Mouse (Mus musculus): ENCODE results near the gene Plch2. TPM values are rescaled to one million over a fixed set of nuclear protein-coding genes. Genes with fewer than 3 reads are reported as not detected.
A peak's percentile ranks its signal among the peaks of the same experiment; 100 is the strongest.
"Not testable (repeated sequence)": the region's sequence is repeated elsewhere in the genome, so short reads cannot be mapped to it uniquely, and the experiment has no call there.

Gene Plch2
- total RNA-seq (2022) = under 1 TPM in 1 of 4 experiments, not detected in 3; 0.06 TPM

DNA sequence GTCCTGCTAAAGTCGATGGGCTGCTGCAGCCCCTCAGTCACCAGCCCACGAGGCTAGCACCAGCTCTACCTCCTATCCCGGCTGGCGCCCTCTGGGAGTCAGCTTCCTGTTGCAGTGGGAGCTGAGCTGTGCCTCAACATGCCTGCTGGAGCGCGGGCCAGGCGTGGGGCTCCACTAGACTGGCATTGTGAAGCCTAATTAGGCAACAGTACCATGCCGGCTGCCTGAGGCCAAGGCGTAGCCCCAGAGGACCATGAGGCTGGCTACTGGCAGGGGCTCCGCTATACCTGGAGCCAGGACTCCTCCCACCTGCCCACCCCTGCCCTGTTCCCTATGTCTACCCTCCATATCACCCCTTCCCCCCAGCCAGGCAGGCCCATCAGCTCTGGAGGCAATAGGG is at the start of gene Plch2:
Gene Plch2, minus strand, starts transcription at position 61 of the 400 bp plus-strand sequence.
- DNase-seq (ENCODE audit: low spot score) = no peak

DNA sequence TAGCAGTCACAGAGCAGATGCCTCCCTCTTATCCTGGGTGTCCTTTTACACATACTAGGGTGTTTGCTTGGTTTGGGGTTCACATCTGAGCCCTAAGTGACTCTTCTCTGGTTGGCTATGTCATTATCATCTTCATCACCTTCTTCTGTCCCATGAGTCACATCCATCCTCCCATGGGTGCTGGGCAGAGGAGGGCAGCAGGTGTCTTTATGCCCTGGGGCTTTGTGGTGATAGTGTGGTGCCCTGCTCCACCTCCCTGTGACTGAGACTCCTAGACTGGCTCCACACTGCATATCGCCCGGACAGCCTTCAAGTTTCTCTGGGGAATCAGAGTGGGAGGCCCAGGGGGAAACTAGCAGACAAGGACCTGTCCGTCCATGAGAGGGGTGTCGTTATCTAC is 42.0 kb upstream of the Plch2 start:
- no peak for DNase-seq (ENCODE audit: low spot score)

DNA sequence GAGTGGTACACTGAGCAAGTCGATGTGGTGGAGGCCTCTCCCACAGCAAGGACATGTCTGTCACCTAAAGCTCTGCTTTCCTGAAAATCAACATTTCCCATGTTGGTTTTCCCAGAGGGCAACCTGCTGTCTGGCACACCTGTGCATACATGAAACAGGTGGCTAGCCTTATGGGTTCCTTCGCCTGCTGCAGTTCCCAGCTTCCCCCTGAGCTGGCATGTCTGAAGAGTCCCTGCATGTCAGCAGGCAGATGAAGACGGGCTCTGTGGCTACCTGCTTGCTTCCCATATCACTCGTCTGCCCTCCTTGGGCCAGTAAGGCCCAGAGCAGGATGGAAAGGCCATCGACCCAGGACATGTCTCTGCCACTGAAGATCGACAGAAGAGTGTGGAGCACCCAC is 40.9 kb upstream of the Plch2 start:
- DNase-seq (ENCODE audit: low spot score) = no peak

DNA sequence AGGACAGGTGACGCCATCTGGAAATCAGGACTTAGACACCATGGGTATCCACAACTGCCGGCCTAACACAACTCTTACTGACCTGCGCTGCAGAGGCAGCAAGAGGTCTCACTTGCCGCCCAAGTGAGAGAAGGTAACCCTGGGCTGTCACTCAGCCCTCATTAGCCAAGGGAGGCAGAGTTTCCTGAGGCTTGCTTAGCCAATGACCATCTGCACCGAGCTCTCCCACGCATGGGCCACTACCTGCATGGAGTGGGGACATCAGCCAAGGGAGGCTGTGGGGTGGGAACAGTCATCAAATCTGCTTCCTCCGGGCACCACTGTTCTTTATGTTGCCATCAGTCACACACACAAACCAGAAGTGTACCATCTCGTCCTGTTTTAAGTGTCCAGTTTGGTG is 39.4 kb upstream of the Plch2 start:
- DNase-seq (ENCODE audit: low spot score) = no peak

DNA sequence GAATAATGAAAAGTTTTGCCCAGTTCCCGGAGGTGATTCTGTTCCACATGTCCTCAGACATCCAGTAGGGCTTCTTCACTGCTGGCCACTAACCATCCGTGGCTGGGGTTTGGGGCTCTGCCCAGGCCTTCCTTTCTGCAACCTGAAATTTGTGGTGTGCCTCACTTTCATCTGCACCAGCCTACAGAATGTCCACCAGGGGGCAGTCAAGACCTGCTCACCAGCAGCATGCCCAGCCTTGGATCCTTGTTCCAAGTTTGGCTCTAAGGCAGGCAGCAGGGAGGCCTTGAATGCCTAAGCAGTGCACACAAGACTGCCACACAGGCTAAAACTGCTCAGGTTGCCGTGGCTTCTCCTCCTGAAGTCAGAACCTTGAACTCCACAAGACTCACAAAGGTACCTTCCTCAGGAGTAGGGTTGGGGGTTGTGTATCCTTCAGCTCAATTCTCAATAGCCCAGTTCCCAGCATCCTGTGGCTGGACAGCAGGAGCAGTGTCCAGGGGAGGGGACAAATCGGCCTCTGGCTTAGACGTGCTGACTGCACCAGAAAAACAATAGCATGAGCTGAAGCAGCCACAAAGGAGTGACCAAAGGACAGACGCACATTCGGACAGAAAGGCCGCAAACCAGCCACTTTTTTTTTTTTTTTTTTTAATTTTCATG is 38.8 kb upstream of the Plch2 start:
- peak; percentile 88 for DNase-seq (ENCODE audit: low spot score)

DNA sequence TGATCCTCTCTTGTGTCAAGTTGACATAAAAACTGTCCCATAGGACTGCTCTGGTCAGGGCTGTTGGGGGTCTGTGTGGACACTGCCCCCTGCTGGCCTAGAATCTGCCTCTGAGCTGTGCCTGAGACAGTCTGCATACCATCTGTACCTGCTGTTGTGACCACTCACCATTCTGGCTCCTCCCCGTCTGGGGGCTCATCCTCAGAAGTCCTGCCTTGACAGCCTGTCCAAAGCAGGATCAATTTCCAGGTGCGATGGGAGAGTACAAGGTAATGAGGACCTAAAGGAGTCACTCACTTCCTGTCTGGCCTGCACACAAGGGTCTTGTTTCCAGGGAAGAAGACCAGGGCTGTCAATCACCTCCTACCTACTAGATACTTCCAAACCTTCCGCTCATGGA is 38.0 kb upstream of the Plch2 start:
- peak; percentile 38 for DNase-seq (ENCODE audit: low spot score)

DNA sequence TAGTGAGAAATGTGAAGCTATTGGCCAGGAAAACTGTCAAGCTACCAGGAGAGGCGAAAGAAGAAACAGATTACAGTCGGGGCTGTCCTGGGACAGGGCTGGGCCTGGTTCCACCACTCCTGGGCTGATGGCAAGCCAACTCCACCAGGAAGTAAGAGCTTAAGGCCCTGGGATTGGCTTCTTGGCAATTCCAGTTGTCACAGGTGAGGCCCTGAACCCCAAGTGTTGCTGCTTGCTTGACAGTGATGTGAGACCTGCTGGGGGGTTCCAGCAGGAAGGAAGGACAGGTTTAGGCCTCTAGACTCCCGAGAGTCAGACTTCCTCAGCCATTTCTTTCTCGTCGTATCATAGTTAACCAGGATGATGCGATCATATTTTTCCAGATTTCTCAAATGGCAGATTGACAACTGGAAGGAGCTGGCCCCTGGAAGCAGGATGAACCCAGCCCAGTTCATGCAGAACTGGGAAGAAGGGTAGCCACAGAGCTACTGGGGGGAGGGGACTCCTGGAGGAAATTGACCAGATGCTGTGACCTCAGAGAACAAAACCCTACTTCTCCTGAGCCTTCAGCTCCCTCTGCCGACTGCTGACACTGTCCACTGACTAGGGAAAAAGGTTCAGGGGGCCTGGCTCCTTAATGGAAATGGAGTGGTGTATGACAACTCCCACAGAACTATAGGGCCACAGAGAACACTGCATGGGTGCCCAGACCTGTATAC is 37.0 kb upstream of the Plch2 start:
- no peak for DNase-seq (ENCODE audit: low spot score)

DNA sequence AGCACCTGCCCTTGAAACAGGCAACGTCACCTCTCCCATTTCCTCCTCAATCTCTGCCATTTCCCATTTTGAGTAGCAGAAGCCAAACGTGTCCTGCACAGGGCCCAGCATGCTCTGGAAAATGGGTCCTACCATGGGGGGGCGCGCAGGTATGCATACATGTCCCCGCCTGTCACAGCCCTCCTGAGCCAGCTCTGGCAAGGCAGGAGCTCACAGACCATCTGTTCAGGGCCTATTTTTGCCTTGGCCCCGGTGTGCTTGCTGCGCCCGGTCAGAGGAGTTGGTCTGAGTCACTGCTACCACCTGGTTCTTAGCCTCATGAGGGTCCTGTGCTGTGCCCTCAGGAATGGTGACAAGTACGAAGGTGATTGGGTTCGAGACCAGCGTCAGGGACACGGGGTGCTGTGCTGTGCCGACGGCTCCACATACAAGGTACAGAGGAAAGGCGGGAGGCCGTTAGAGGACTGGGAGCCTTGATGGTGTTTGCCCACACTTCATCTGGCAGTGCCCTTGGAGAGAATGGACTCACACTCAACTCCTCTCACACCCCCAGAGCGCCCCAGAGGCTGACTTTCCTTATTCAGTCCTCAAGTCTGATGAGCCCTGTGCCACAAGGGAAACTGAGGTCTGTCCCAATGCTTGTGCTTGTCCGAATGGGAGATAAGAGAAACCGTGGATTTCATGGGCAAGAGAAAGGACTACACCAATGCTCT is 36.3 kb upstream of the Plch2 start:
- no peak for DNase-seq (ENCODE audit: low spot score)

DNA sequence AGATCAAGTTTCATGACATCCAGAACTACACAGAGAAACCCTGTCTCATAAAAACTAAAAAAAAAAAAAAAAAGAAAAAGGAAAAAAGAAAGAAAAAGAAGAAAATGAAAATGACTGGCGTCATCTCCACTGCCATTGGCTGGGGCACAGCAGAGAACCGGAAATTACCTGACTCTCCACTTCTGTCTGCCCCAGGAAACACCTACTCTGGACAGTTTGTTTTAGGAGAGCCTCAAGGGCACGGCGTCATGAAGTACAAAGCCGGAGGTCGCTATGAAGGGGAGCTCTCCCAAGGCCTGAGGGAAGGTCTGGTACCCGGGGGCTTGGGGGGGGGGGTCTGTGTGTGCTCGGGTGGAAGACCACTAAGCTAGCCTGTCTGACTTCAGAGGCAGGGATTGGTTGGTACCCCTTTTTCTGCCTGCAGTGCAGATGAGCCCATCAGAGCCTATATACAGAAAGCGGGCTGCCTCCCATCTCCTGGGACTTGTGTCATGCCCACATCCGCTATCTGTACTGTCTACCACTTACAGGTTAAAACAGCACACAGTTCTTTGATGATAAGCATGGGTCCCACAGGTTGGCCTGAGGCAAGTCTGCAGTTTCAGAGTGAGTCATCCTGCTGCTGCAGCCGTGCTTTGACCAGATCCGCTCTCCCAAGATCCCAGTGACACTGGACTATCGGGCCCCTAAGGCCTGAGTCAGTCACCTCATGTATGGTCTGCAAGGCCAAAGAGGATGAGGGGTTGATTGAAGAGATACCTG is 34.3 kb upstream of the Plch2 start:
- DNase-seq (ENCODE audit: low spot score) = no peak

DNA sequence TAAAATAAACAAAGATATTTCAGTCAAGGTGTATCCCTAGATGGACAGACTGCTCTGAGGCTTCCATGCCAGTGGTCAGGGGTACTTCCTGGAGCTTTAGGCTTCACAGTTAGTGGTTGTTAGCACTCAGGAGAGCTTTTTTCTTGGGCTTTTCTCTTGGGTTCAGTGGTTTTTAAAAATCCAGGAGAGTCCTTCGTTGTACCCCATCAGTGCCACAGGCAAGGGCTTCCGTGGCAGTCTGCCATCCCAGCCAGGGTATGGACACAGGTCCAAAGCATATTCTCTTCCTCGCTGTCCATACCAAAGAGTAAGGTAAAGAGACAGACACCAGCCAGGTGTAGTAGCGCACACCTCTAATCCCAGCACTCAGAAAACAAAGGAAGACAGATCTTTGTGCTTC is 33.6 kb upstream of the Plch2 start:
- DNase-seq (ENCODE audit: low spot score) = no peak

DNA sequence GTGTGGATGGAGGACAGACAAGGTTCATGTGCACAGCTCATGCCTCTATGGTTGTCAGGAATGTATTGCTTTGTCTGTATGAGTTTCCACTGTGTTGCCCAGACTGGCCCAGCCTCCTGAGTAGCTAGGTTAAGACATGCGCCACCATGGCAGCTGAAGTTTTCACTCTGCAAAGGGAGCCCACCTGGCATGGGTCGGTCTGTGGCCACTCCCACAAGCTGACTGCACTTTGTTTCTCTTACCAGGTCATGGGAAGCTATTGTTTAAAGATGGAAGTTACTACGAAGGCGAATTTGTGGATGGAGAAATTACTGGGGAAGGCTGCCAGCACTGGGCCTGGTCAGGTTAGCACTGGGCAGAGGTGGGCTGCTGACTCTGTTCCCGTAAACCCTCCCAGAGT is 32.7 kb upstream of the Plch2 start:
- DNase-seq (ENCODE audit: low spot score) = no peak

DNA sequence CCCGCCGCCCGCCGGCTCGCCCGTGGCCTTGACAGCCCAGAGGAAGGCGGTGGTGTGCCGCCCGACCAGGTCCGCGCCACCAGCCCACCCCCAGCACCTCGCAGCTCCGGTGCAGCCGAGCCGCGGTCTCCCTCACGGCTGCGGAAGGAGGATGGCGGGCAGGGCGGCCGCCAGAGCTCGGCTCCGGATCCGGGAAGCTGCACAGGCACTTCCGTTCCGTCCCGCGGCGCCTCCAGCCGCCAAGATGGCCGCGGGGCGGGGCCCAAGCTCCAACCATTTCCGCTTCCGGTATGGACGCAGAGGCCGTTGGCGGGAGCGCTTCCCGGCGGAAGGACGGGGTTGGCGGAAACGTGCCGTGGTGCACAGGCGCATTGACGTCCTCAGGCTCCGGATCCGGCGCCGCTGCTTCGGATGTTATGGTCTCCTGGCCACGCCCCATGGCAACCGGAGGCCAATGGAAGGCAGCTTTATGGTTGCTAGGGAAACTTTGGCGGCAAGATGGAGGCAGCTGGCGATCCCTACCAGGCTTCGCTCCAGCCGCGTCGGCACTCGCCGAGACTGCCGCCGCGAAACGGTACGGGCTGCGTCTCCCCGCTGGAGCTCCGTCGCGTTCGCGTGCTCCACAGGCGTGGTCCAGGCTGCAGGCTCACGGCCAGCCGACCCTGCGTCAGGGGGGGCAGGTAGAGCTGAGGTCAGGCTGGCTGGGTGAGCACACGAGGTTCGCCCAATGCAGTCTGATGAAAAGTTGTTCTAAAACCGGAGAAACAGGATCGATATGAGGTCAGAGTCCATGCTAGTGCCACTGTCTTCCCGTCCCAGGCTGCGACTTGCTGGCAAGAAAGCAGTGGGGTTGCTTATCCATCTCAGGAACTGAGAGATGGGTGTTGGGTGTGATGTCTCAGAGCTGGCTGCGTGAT is 29.8 kb upstream of the Plch2 start, which contains the start of the genes Rer1 and Morn1:
Gene Rer1, minus strand, starts transcription at position 275 of the 917 bp plus-strand sequence.
Gene Morn1, plus strand, starts transcription at position 470 of the 917 bp plus-strand sequence.
- DNase-seq (ENCODE audit: low spot score) = peak; percentile 100

DNA sequence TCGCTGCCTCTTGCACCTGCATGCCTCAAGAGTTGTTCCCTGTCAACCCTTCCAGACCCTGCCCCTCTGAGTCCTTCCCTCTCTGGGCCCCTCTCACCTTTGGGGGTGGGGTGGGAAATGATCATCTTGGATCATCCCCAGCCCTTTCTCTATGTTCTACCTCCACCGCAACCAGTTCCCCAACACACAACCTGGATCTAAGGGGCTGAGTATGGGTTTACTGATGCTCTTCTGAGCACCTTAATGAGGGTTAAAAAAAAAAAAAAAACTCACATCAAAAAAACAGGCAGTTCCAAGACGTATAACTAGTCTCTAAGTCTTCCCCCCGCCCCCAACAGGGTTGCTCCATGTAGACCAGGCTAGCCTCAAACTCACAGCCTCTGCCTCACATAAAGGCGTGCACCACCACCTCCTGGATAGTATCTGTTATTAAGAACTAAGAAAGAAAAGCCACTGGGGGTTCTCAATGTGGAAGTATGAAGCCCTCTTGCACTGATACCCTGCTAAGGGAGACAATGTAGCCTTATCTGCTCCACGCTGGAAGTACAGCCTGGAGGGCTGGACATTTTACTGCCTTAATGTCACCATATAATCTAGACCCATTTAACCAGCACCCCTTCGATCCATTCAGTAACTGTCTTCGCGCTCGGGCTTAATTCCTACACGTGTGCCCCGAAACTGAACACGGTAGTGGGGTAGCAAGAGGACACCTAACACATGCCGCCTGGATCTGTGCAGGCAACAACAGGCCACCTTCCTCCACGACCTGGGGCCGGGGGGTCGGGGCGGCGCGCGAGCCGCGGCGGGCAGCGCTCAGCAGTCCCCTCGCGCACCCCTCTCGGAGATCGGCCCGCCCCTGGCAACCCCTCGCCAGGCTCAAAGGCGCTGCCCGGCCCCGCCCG is 28.9 kb upstream of the Plch2 start:
- no peak for DNase-seq (ENCODE audit: low spot score)

DNA sequence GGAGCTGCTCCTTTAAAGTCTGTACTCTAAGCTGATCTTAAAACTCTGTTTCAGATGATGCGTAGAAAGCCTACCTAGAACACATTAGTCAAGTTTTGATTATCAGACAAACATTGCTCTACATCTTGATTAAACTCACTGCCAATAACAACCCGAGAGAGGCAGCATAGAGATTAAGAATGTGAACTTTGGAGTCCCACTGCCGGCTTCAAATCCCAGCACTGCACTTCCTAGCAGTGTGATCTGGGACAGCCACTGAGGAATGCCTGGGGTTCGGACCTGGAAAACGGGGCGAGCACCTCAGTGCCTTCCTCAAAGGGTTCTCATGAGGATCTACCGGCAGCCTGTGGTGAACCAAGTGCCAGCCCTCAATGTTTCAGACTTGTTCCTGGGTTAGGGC is 27.8 kb upstream of the Plch2 start:
- DNase-seq (ENCODE audit: low spot score) = no peak

DNA sequence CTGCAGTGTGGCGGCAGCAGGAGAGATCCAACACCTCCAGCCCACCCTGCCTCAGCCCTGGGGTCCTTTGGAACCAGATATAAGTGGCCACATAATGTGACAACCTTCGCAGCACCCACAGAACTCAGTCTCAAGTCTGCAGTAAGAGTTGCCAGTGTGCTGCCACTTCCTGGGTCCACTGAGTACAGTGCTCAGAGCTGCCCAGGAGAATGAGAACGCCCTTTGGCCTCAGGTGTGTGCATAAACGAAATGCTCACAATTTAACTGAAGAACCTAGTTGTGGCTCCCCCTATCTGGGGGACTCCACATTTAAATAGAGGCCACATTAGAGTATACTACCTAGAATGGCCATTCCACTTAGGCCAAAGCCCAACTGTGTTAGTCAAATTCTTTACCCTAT is 27.0 kb upstream of the Plch2 start:
- DNase-seq (ENCODE audit: low spot score) = no peak

DNA sequence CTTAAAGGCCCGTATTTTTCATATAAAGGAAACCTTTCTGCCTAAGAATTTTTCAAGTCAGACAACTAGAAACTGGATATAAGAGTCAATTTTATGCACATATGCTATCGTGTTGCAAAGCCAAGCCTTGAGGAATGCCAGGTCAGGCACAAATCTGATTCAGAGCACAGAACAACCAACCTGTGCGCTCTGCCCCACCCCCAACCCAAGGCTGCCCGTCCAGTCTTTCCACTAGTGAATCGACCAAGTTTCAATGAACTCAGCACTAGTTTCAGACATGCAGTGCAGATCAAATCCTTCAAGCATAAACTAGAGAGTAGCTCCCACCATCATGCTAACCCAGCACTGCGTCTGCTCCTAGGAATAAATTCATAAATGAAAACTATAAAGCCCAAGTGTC is 23.1 kb upstream of the Plch2 start:
- no peak for DNase-seq (ENCODE audit: low spot score)

DNA sequence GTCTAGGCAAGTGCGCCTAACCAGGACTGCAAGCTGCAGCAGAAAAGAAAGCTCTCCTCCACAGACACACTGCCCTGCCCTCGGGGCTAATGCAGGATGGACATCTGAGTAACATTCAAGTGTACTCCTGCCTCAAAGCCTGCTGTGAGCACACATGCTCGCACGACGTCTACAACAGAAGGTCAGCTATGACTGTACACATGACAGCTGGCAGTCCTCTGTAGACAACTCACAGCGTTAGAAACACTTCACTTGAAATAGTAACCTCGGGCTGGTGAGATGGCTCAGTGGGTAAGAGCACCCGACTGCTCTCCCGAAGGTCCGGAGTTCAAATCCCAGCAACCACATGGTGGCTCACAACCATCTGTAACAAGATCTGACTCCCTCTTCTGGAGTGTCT is 22.2 kb upstream of the Plch2 start:
- DNase-seq (ENCODE audit: low spot score) = not testable (repeated sequence)

DNA sequence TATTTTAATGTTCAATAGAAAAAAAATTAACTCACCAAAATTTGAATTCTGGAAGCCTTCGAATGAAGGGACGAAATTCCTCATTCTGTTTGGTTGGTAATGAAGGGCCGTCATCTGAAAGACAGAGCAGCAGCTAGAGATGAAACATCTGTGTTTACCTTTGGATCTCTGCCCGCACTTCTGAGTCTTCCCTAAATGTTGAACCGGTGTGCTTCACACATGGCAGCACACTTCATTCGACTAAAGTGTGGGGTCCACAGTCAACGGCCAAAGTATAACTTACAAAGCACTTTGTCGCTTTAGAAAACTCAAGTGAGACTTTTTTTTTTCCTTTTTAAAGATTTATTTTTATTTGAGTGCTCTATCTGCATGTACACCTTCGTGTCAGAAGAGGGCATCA is 20.1 kb upstream of the Plch2 start:
- DNase-seq (ENCODE audit: low spot score) = no peak

DNA sequence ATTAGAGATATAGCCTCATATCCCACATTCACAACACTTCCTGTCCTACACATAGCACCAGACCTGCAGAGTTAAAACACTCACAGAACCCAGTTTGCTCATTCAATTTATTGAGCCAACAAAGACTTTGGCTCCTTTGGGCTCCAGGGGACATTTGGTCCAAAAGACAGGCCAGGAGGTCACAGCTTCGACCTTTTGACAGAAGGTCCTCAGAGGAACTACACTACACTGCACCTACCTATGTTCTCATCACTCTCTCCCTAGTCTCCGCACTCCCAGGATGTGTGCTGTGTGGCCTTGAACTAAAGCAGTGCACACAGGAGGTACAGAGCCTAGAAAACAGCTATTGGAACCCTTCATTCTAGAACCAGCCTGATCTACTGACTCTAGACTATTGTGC is 19.2 kb upstream of the Plch2 start:
- DNase-seq (ENCODE audit: low spot score) = no peak

DNA sequence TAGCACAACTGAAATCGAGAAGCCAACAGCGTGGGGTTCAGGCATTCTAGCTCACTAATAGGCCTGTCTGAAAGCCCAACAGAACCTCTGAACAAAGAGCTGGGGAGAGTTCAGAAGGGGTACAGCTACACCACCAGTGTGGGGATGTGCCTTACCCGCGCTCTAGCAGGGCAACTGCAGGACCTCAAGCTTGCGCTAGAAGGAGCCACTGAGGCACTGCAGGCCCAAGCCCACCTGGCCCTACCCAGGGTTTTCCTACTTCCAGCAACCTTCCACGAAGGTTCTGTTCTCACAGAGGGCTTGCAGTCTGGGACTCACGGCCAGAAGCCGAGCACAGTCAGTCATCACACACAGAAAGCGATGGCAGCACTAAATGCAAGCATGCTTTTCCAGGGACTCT is 18.6 kb upstream of the Plch2 start:
- DNase-seq (ENCODE audit: low spot score) = no peak

All from heart, adult 8-10 months (tissue).